Mouse (Mus musculus) heart, postnatal 0 days (tissue): ENCODE measurements at regions not wholly inside any gene's neighbourhood (a gene's known extent, or its start where the extent isn't known, plus 50 kb on each side); places are given as distances from the start of the nearest gene placed in this dataset.

ENCODE experiments used
- CTCF ChIP-seq: IDR thresholded peaks from 2 replicates; pipeline ENCODE4 v1.5.1; 2016; ENCODE audit warnings: antibody characterized with exemption, control low read depth, low read depth
- EP300 ChIP-seq: IDR thresholded peaks from 2 replicates; pipeline ENCODE4 v1.6.1; 2016; ENCODE audit warnings: antibody characterized with exemption, low read depth

DNA sequence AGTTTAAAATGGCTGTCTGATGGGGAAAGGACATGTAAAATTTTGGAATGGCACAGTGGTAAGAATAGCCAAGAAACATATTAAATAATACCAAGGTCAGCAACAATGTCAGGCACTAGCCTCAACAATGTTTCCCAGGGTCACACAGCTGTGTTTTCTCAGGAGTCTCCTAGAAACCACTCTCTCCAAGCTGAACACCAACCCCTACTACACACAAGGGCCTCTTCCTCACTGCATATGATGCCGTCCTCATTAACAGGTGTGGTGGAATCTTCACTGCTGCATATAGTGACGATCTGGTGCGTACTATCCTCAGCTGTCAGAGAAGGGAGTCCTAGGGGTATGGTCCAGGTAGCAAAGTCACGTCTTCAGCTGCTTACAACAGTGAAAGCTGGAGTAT, 1275.4 kb upstream of the A1bg start:
- no peak for TF ChIP-seq CTCF
- TF ChIP-seq EP300: no peak
